Mouse (Mus musculus) forebrain, embryonic 15.5 days (tissue): ENCODE results near the gene Trim34a. TPM values are rescaled to one million over a fixed set of nuclear protein-coding genes. Genes with fewer than 3 reads are reported as not detected.
"Not testable (repeated sequence)": the region's sequence is repeated elsewhere in the genome, so short reads cannot be mapped to it uniquely, and the experiment has no call there.

ENCODE experiments used
- ATAC-seq: fragments of 200-750 bp; cut with Nextera tagmentation; replicated peaks from 2 replicates; pipeline ENCODE4 v1.8.0; 2017; ENCODE audit warnings: mild to moderate bottlenecking, moderate TSS enrichment, moderate library complexity
- H3K27ac ChIP-seq: fragments of 300-500 bp; sonication (generic); replicated peaks from 2 replicates; pipeline ENCODE4 v1.5.1; 2015; ENCODE audit warnings: mild to moderate bottlenecking, inconsistent platforms
- H3K27me3 ChIP-seq: fragments of 300-500 bp; sonication (generic); 2 replicates; pipeline ENCODE4 v1.6.1; 2015; ENCODE audit warnings: inconsistent platforms
- H3K36me3 ChIP-seq: fragments of 300-500 bp; sonication (generic); 2 replicates; pipeline ENCODE4 v1.6.1; 2015; ENCODE audit warnings: mild to moderate bottlenecking, inconsistent platforms
- H3K4me1 ChIP-seq: fragments of 300-500 bp; sonication (generic); 2 replicates; pipeline ENCODE4 v1.6.1; 2015; ENCODE audit warnings: inconsistent platforms
- H3K4me2 ChIP-seq: fragments of 300-500 bp; sonication (generic); replicated peaks from 2 replicates; pipeline ENCODE4 v1.6.1; 2015; ENCODE audit warnings: mild to moderate bottlenecking, inconsistent platforms
- H3K4me3 ChIP-seq: fragments of 300-500 bp; sonication (generic); 2 replicates; pipeline ENCODE4 v1.5.1; 2015; ENCODE audit warnings: mild to moderate bottlenecking, inconsistent platforms
- H3K9ac ChIP-seq: fragments of 300-500 bp; sonication (generic); replicated peaks from 2 replicates; pipeline ENCODE4 v1.6.1; 2015; ENCODE audit warnings: mild to moderate bottlenecking, inconsistent platforms
- H3K9me3 ChIP-seq: fragments of 300-500 bp; sonication (generic); 2 replicates; pipeline ENCODE4 v1.6.1; 2016; ENCODE audit warnings: inconsistent platforms
- WGBS: fragments of 180-500 bp; shearing (Covaris S2); methylation state at CpG from one replicate; pipeline ENCODE4 v1.1.7; 2015; ENCODE audit warnings: mixed read lengths; 5-methylcytosine and 5-hydroxymethylcytosine counted together
- polyA plus RNA-seq: library from polyadenylated mRNA; unstranded; fragments of >200 nt; fragmentation: Nextera tagmentation; extraction: Ambion mirVana; gene quantifications from 2 replicates; pipeline ENCODE4 v1.2.1, GENCODE M21; 2015

Gene Trim34a
- polyA plus RNA-seq, 1 experiment from 2014 or later, result 0.62 TPM

- not testable (repeated sequence) for H3K4me3 ChIP-seq, ATAC-seq, H3K27me3 ChIP-seq, H3K4me2 ChIP-seq, H3K9me3 ChIP-seq, H3K4me1 ChIP-seq, H3K36me3 ChIP-seq, H3K9ac ChIP-seq, H3K27ac ChIP-seq
- WGBS, result 77% methylated on average over 3 of the region's 3 CpGs
Measured at GRCm38 (mm10) chr7:104279361-104279760, 35.1 kb downstream of the Trim34a start.

- not testable (repeated sequence) for H3K4me3 ChIP-seq, H3K9me3 ChIP-seq, H3K4me1 ChIP-seq, H3K4me2 ChIP-seq, H3K27me3 ChIP-seq, H3K9ac ChIP-seq, ATAC-seq, H3K36me3 ChIP-seq, H3K27ac ChIP-seq
- 44% methylated on average over 14 of the region's 14 CpGs for WGBS
Measured at GRCm38 (mm10) chr7:104287576-104288443, 43.6 kb downstream of the Trim34a start, which contains the start of gene Trim5. TSS of gene Trim5 (minus strand) at chr7:104288094.

- ATAC-seq, result no peak
- H3K27ac ChIP-seq, result no peak overlapping the region
- H3K4me3 ChIP-seq, result no peak overlapping the region
- 93% methylated on average over 1 of the region's 1 CpGs for WGBS
- H3K4me1 ChIP-seq, result no peaks in the 10 kb centered on the region
- H3K9me3 ChIP-seq, result no peaks in the 10 kb centered on the region
- H3K4me2 ChIP-seq, result no peak overlapping the region
- no peak overlapping the region for H3K9ac ChIP-seq
- no peaks in the 10 kb centered on the region for H3K27me3 ChIP-seq
- no peaks in the 10 kb centered on the region for H3K36me3 ChIP-seq
Measured at GRCm38 (mm10) chr7:104290641-104291040, 46.4 kb downstream of the Trim34a start.

- Histone ChIP-seq H3K9ac (no peak overlapping the region), H3K27me3 (no peaks in the 10 kb centered on the region), H3K9me3 (no peaks in the 10 kb centered on the region), H3K27ac (no peak overlapping the region), H3K4me1 (no peaks in the 10 kb centered on the region), H3K36me3 (no peaks in the 10 kb centered on the region), H3K4me3 (no peak overlapping the region), H3K4me2 (no peak overlapping the region)
- no peak for ATAC-seq
- WGBS, result 80% methylated on average over 5 of the region's 5 CpGs
Measured at GRCm38 (mm10) chr7:104291638-104292400, 47.6 kb downstream of the Trim34a start.

Other genes with a start within 250 kb of the Trim34a start
- gene Olfr638, start 245.7 kb upstream of the Trim34a start, polyA plus RNA-seq, result not detected in 2 replicates
- gene Olfr639, start 227.2 kb upstream of the Trim34a start, polyA plus RNA-seq, result not detected in 2 replicates
- gene Olfr640, start 218.9 kb upstream of the Trim34a start, polyA plus RNA-seq, result not detected in 2 replicates
- gene Olfr641, start 209.0 kb upstream of the Trim34a start, polyA plus RNA-seq, result not detected in 2 replicates
- gene Olfr642, start 191.8 kb upstream of the Trim34a start, polyA plus RNA-seq, result not detected in 2 replicates
- not detected in 2 replicates for gene 4930516K23Rik, start 183.0 kb upstream of the Trim34a start, polyA plus RNA-seq
- not detected in 2 replicates for gene Olfr644, start 172.6 kb upstream of the Trim34a start, polyA plus RNA-seq
- not detected in 2 replicates for gene Olfr645, start 159.0 kb upstream of the Trim34a start, polyA plus RNA-seq
- gene Olfr646, start 139.6 kb upstream of the Trim34a start, polyA plus RNA-seq, result not detected in 2 replicates
- gene Ubqln5, start 114.6 kb upstream of the Trim34a start, polyA plus RNA-seq, result not detected in 2 replicates
- gene Olfr643, start 107.1 kb upstream of the Trim34a start, polyA plus RNA-seq, result not detected in 2 replicates
- not detected in 2 replicates for gene Ubqln3, start 101.2 kb upstream of the Trim34a start, polyA plus RNA-seq
- not detected in 2 replicates for gene Ubqlnl, start 93.9 kb upstream of the Trim34a start, polyA plus RNA-seq
- gene Olfm5, start 79.6 kb upstream of the Trim34a start, polyA plus RNA-seq, result not detected in 2 replicates
- 0.33 and 0.47 TPM in 2 replicates for gene Olfr648, start 61.1 kb upstream of the Trim34a start, polyA plus RNA-seq
- not detected in 2 replicates for gene Olfr649, start 48.5 kb upstream of the Trim34a start, polyA plus RNA-seq
- 0.24 and 0.34 TPM in 2 replicates for gene Trim6, start 25.7 kb upstream of the Trim34a start, polyA plus RNA-seq
- gene Trim5, start 43.6 kb downstream of the Trim34a start, polyA plus RNA-seq, result 0.09 and 0.13 TPM in 2 replicates
- gene Trim12a, start 71.0 kb downstream of the Trim34a start, polyA plus RNA-seq, result 1.2 and 2.0 TPM in 2 replicates
- gene Trim34b, start 85.0 kb downstream of the Trim34a start, polyA plus RNA-seq, result not detected in 2 replicates
- 0.80 and 0.98 TPM in 2 replicates for gene Trim12c, start 108.9 kb downstream of the Trim34a start, polyA plus RNA-seq
- gene Trim30b, start 125.4 kb downstream of the Trim34a start, polyA plus RNA-seq, result not detected in 2 replicates
- gene Trim30c, start 156.4 kb downstream of the Trim34a start, polyA plus RNA-seq, result not detected in 2 replicates
- gene Trim30a, start 220.7 kb downstream of the Trim34a start, polyA plus RNA-seq, result 0.41 and 0.43 TPM in 2 replicates